Mouse (Mus musculus): ENCODE data around the gene Jup. TPM values are rescaled to one million over a fixed set of nuclear protein-coding genes. Genes with fewer than 3 reads are reported as not detected.

Jup gene
- polyA plus RNA-seq, 1 experiment from 2014 or later: 81.0 TPM

GRCm38 (mm10) chr11:100394353-100395074 lies 3.0 kb downstream of the Jup start:
- 61% methylated on average over 5 of the region's 5 CpGs for WGBS
- Histone ChIP-seq H3K9me3 (no peaks in the 10 kb centered on the region), H3K4me2 (replicated peaks) (peak overlapping the region; percentile 67), H3K9ac (no peak overlapping the region), H3K27ac (no peak overlapping the region), H3K4me3 (no peak overlapping the region), H3K4me1 (peaks cover 38% of the 10 kb centered on the region), H3K27me3 (replicated peaks) (peaks cover 25% of the 10 kb centered on the region), H3K36me3 (no peaks in the 10 kb centered on the region)
- ATAC-seq (ENCODE audit: low FRiP score, low read depth): no peak

GRCm38 (mm10) chr11:100393733-100394132 lies 3.8 kb downstream of the Jup start:
- peaks cover 38% of the 10 kb centered on the region for H3K4me1 ChIP-seq

DNA sequence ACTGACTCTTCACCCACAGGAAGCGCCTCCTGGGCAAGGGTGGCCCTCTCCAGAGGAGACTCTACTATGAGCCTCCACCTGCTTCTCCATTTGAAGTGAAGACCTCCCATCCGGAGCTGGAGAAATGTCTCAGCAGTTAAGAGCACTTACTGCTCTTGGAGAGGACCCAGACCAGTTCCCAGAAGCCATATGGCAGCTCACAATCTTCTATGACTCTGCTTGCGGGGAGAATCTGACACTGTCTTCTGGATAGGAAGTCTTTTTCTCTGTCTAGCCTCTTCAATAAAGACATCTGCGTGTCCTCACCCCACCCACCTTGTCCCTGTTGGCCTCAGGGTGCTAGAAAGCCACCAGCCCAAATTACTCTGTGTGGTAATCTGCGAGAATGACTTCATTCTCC lies 4.6 kb downstream of the Jup start:
- peaks cover 44% of the 10 kb centered on the region for H3K4me1 ChIP-seq
- no peak for ATAC-seq (ENCODE audit: low FRiP score, low read depth)
- WGBS: 79% methylated on average over 5 of the region's 5 CpGs

More at GRCm38 (mm10) chr11:100393733-100394132, 3.8 kb downstream of the Jup start:
- no peak overlapping the region for H3K4me2 ChIP-seq (replicated peaks)
- no peak overlapping the region for H3K9ac ChIP-seq
- H3K9me3 ChIP-seq: no peaks in the 10 kb centered on the region
- no peaks in the 10 kb centered on the region for H3K36me3 ChIP-seq
- H3K27ac ChIP-seq: no peak overlapping the region
- H3K27me3 ChIP-seq (replicated peaks): peaks cover 25% of the 10 kb centered on the region
- H3K4me3 ChIP-seq: no peak overlapping the region
- WGBS: 78% methylated on average over 7 of the region's 7 CpGs
- ATAC-seq (ENCODE audit: low FRiP score, low read depth): no peak

GRCm38 (mm10) chr11:100391884-100392345 lies 5.6 kb downstream of the Jup start:
- Histone ChIP-seq H3K4me3 (no peak overlapping the region), H3K27me3 (replicated peaks) (peaks cover 22% of the 10 kb centered on the region), H3K9me3 (no peaks in the 10 kb centered on the region), H3K4me2 (replicated peaks) (no peak overlapping the region), H3K9ac (no peak overlapping the region), H3K27ac (no peak overlapping the region), H3K36me3 (no peaks in the 10 kb centered on the region), H3K4me1 (peaks cover 50% of the 10 kb centered on the region)
- 90% methylated on average over 7 of the region's 7 CpGs for WGBS
- no peak for ATAC-seq (ENCODE audit: low FRiP score, low read depth)

More for the DNA sequence above, 4.6 kb downstream of the Jup start:
- Histone ChIP-seq H3K9me3 (no peaks in the 10 kb centered on the region), H3K4me3 (no peak overlapping the region), H3K27ac (no peak overlapping the region), H3K9ac (no peak overlapping the region), H3K4me2 (replicated peaks) (no peak overlapping the region), H3K36me3 (no peaks in the 10 kb centered on the region), H3K27me3 (replicated peaks) (peaks cover 25% of the 10 kb centered on the region)

- Histone ChIP-seq H3K9me3 (no peaks in the 10 kb centered on the region), H3K4me3 (no peak overlapping the region), H3K9ac (no peak overlapping the region), H3K4me2 (replicated peaks) (no peak overlapping the region), H3K27ac (no peak overlapping the region), H3K36me3 (no peaks in the 10 kb centered on the region), H3K27me3 (replicated peaks) (peaks cover 17% of the 10 kb centered on the region; the same call in 1 of the 2 replicates), H3K4me1 (peaks cover 44% of the 10 kb centered on the region)
- WGBS: 66% methylated on average over 9 of the region's 9 CpGs
- no peak for ATAC-seq (ENCODE audit: low FRiP score, low read depth)
Observed at GRCm38 (mm10) chr11:100391081-100391883, 6.3 kb downstream of the Jup start.

GRCm38 (mm10) chr11:100389931-100390445 lies 7.6 kb downstream of the Jup start:
- Histone ChIP-seq H3K27me3 (replicated peaks) (peaks cover 4% of the 10 kb centered on the region; the same call in 1 of the 2 replicates), H3K4me1 (peaks cover 32% of the 10 kb centered on the region), H3K4me2 (replicated peaks) (0 out of 2 replicates have a peak overlapping the region, but pooled peaks have one; percentile 1), H3K9ac (no peak overlapping the region), H3K27ac (no peak overlapping the region), H3K4me3 (no peak overlapping the region), H3K9me3 (no peaks in the 10 kb centered on the region), H3K36me3 (peaks cover 7% of the 10 kb centered on the region)
- WGBS: 42% methylated on average over 8 of the region's 8 CpGs
- ATAC-seq (ENCODE audit: low FRiP score, low read depth): no peak

DNA sequence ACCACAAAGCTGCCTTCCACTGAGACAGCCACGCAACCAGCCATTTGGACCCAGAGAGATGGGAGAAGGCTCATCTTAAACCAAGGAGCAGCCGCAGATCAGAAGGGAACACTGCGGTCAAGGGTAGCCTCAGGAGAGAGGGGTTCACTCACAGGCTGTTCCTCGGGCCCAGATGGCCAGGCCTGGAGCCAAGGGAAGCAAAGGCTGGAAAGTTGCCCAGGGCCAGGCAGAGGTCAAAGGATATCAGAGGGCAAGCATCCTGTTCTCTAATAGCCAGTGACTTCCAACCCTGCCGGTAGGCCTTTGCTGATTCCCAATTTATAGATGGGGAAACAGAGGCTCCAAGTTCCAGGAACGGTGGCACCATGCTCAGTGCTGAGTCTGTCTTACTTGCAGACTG lies 9.0 kb downstream of the Jup start:
- no peaks in the 10 kb centered on the region for H3K9me3 ChIP-seq
- no peak overlapping the region for H3K27ac ChIP-seq
- peaks cover 32% of the 10 kb centered on the region for H3K4me1 ChIP-seq
- no peaks in the 10 kb centered on the region for H3K27me3 ChIP-seq (replicated peaks)
- H3K4me3 ChIP-seq: no peak overlapping the region
- peaks cover 7% of the 10 kb centered on the region for H3K36me3 ChIP-seq
- WGBS: 87% methylated on average over 6 of the region's 6 CpGs
- no peak for ATAC-seq (ENCODE audit: low FRiP score, low read depth)
- peak overlapping the region; percentile 12; the same call in 1 of the 2 replicates for H3K4me2 ChIP-seq (replicated peaks)
- H3K9ac ChIP-seq: no peak overlapping the region

DNA sequence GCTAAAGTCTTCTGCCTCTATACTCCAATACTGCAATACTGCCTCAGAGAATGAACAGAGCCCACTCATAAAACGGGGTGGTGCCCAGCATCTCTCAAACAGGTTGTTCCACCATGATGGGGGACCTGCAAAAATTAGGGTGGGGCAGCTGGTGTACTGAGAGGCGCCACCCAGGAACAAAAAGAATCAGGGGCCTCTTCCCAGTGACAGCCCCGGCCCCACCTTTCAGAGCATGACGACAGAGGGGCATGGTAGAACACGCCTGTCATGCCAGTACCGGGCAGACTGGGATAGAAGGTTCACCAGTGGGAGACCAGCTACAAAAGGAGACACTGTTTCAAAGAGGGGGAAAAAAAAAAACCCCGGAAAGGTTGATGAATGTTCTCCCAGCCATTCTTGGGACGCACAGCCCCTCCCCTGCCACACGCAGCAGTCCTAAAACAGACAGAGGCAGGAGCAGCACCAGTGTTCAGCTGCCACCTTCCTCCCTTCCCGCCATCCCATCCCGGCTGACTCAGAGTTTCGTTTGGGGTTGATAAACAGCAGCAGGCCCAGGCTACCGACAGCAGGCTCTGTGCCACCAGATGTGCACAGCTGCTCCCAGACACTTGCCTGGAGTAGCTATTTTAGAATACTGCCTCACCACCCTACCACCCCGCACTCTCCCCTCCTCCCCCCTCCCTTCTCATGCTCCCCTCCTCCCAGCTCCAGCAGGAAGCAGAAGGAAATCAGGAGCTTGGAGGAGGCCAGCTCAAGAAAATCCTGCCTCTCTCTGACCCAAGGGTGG lies 9.8 kb downstream of the Jup start:
- H3K4me3 ChIP-seq: no peak overlapping the region
- peak overlapping the region; percentile 34 for H3K4me2 ChIP-seq (replicated peaks)
- no peak overlapping the region for H3K27ac ChIP-seq
- H3K4me1 ChIP-seq: peaks cover 30% of the 10 kb centered on the region
- no peaks in the 10 kb centered on the region for H3K27me3 ChIP-seq (replicated peaks)
- H3K9me3 ChIP-seq: no peaks in the 10 kb centered on the region
- WGBS: 46% methylated on average over 14 of the region's 14 CpGs
- peaks cover 13% of the 10 kb centered on the region for H3K36me3 ChIP-seq
- no peak overlapping the region for H3K9ac ChIP-seq
- no peak for ATAC-seq (ENCODE audit: low FRiP score, low read depth)

GRCm38 (mm10) chr11:100387111-100387510 lies 10.5 kb downstream of the Jup start:
- H3K9ac ChIP-seq: no peak overlapping the region
- H3K9me3 ChIP-seq: no peaks in the 10 kb centered on the region
- no peak overlapping the region for H3K4me2 ChIP-seq (replicated peaks)
- H3K27ac ChIP-seq: no peak overlapping the region
- ATAC-seq (ENCODE audit: low FRiP score, low read depth): no peak
- H3K4me3 ChIP-seq: no peak overlapping the region
- H3K36me3 ChIP-seq: peaks cover 19% of the 10 kb centered on the region
- H3K27me3 ChIP-seq (replicated peaks): no peaks in the 10 kb centered on the region
- 82% methylated on average over 6 of the region's 6 CpGs for WGBS
- peaks cover 29% of the 10 kb centered on the region for H3K4me1 ChIP-seq

DNA sequence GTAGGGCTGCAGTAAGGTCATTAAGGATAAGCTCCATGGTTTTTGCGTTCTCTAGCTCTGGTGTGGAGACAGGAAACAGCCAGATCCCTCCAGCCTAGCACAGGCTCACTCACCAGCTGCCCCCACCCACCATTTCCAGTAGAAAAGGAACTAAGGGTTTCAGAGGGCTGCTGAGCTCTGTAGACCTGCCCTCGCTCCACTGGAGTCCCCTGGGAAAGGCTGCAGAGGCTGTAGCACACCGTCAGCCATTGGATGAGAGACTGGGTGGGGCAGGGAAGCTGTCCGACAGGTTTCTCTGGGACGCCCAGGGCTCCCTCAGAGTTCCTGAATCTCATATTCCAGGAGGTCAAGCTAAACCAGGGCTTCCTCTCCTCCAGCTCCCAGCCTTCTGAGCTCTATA lies 11.0 kb downstream of the Jup start:
- WGBS: 57% methylated on average over 5 of the region's 5 CpGs
- H3K4me3 ChIP-seq: no peak overlapping the region
- H3K4me1 ChIP-seq: peaks cover 29% of the 10 kb centered on the region
- no peak overlapping the region for H3K27ac ChIP-seq
- no peak for ATAC-seq (ENCODE audit: low FRiP score, low read depth)
- peaks cover 24% of the 10 kb centered on the region for H3K36me3 ChIP-seq
- no peaks in the 10 kb centered on the region for H3K9me3 ChIP-seq
- no peak overlapping the region for H3K4me2 ChIP-seq (replicated peaks)
- H3K27me3 ChIP-seq (replicated peaks): no peaks in the 10 kb centered on the region
- H3K9ac ChIP-seq: no peak overlapping the region

DNA sequence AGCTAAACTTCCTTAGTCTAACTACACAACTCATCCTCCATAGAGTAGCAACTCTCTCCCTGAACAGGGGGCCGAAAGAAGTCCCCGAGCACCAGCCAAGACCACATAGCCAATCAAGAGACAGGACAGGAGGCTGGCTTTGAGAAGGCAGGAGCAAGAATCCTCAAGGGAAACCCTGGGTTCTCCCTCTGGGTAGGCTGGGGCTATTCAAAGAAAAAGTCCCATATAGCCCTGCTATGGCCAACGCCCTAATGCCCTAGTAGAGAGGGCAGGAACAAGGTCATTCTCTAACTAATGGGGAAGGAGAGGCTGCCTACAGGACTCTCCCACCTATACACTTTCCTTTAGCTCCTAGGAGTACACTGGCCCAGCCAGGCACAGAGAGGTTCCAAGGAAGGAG lies 12.5 kb downstream of the Jup start:
- no peak for ATAC-seq (ENCODE audit: low FRiP score, low read depth)
- H3K9ac ChIP-seq: no peak overlapping the region
- peaks cover 20% of the 10 kb centered on the region for H3K4me1 ChIP-seq
- no peak overlapping the region for H3K27ac ChIP-seq
- no peak overlapping the region for H3K4me3 ChIP-seq
- WGBS: 88% methylated on average over 3 of the region's 3 CpGs
- no peaks in the 10 kb centered on the region for H3K9me3 ChIP-seq
- no peak overlapping the region for H3K4me2 ChIP-seq (replicated peaks)
- no peaks in the 10 kb centered on the region for H3K27me3 ChIP-seq (replicated peaks)
- H3K36me3 ChIP-seq: peaks cover 34% of the 10 kb centered on the region
